Mouse (Mus musculus) kidney, adult 2 months (tissue): ENCODE results near the gene Slc7a14.

Experiments used
- CTCF ChIP-seq: fragments of 200-500 bp; conservative IDR thresholded peaks from 2 replicates; pipeline ENCODE4 v1.5.1; 2011; ENCODE audit warnings: low read depth, mild to moderate bottlenecking, control low read depth, low read length, moderate library complexity, mixed read lengths; ENCODE audit not compliant: insufficient read depth, insufficient read length
- POLR2A ChIP-seq: fragments of 200-500 bp; IDR thresholded peaks from one replicate; pipeline ENCODE4 v1.6.1; 2011; ENCODE audit warnings: low read depth, low read length, control low read depth

DNA sequence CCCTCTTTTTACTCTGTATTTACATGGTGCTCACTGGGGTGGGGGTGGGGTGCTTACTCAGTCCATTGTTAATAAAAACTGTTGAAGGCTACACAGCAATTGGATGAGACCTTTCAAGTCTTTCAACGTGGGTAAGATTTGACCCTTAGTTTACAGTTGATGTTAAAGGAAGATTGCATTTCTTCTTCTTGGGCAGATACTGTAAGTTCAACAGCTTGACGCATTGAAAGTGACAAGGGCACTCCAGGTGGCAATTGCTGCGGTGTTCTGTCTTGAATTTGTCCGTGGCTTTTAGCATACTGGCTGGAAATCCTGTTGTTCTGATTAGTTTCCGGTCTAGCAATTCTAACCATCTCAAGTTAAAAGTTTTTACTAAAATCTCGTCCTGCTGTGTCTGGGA lies 148.8 kb downstream of the Slc7a14 start:
- TF ChIP-seq POLR2A, result no peak
- TF ChIP-seq CTCF, result no peak
